Mouse (Mus musculus): ENCODE measurements around the gene Rnf115. TPM values are rescaled to one million over a fixed set of nuclear protein-coding genes. Genes with fewer than 3 reads are reported as not detected.

Rnf115 gene
- polyA plus RNA-seq, 1 experiment from 2014 or later: 27.3 TPM

- Histone ChIP-seq H3K4me3 (ENCODE audit: low read depth, low read length) (no peak overlapping the region), H3K9ac (ENCODE audit: low read length) (no peak overlapping the region), H3K9me3 (ENCODE audit: control insufficient read depth, low read length) (no peaks in the 10 kb centered on the region), H3K36me3 (ENCODE audit: control insufficient read depth, insufficient read depth, low read length) (no peaks in the 10 kb centered on the region), H3K4me2 (replicated peaks; ENCODE audit: low read depth) (no peak overlapping the region), H3K27me3 (ENCODE audit: control insufficient read depth, insufficient read depth, low read length) (no peaks in the 10 kb centered on the region), H3K4me1 (replicated peaks; ENCODE audit: control insufficient read depth, insufficient read depth) (no peaks in the 10 kb centered on the region), H3K27ac (replicated peaks) (no peak overlapping the region)
- no peak for ATAC-seq (ENCODE audit: low FRiP score, low TSS enrichment)
- 74% methylated on average over 11 of the region's 11 CpGs for WGBS
- DNase-seq (ENCODE audit: low spot score): no peak
- TF ChIP-seq CTCF (IDR thresholded peaks at IDR 0.05; ENCODE audit: low read depth): no peak
- TF ChIP-seq EP300 (optimal IDR thresholded peaks at IDR 0.05): no peak
Measured at GRCm38 (mm10) chr3:96800254-96800653, 72.8 kb downstream of the Rnf115 start.

DNA sequence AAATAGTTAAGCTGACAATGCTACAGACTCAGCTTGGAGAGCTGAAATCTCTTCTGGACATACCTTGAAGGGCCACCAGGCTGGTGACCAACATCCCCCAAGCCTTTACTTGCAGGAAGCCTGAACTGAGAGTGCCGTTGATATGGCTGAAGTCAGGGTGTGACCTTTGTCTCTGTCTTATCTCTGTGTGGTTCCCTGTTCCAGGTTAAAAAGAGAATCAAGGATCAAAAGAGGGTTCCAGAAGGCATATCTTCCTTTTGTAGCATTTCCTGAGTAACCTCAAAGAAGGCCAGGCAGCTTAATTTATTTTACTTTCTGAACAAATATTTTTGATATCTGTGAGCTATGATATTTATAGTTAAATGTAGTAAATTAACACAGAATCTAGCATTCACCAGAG, 74.8 kb downstream of the Rnf115 start:
- no peaks in the 10 kb centered on the region for H3K4me1 ChIP-seq (replicated peaks; ENCODE audit: control insufficient read depth, insufficient read depth)
- ATAC-seq (ENCODE audit: low FRiP score, low TSS enrichment): no peak
- H3K4me2 ChIP-seq (replicated peaks; ENCODE audit: low read depth): no peak overlapping the region
- no peak for TF ChIP-seq CTCF (IDR thresholded peaks at IDR 0.05; ENCODE audit: low read depth)
- TF ChIP-seq EP300 (optimal IDR thresholded peaks at IDR 0.05): no peak
- no peak for DNase-seq (ENCODE audit: low spot score)
- H3K4me3 ChIP-seq (ENCODE audit: low read depth, low read length): no peak overlapping the region
- WGBS: 32% methylated on average over 1 of the region's 1 CpGs
- no peaks in the 10 kb centered on the region for H3K9me3 ChIP-seq (ENCODE audit: control insufficient read depth, low read length)
- H3K27me3 ChIP-seq (ENCODE audit: control insufficient read depth, insufficient read depth, low read length): no peaks in the 10 kb centered on the region
- H3K9ac ChIP-seq (ENCODE audit: low read length): no peak overlapping the region
- H3K36me3 ChIP-seq (ENCODE audit: control insufficient read depth, insufficient read depth, low read length): no peaks in the 10 kb centered on the region
- no peak overlapping the region for H3K27ac ChIP-seq (replicated peaks)

DNA sequence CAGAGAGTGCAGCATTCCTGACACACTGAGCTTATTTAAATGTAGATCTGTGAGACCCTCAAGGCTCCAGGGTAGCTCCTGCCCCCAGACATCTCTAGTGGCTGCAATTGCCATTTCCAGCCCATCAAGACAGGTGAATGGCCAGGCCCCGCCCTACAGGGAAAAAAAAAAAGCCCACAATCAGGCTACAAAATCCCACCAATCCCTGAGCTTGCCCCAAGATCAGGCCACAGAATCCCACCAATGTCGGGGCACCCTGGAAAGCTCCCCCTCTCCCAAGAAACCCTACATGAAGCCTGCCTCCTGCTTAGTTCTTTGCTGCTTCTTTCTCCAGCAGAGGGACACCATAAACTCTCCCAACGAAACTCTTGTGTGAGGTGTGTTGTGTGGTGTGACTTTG, 80.7 kb downstream of the Rnf115 start:
- ATAC-seq (ENCODE audit: low FRiP score, low TSS enrichment) (no peak), DNase-seq (ENCODE audit: low spot score) (no peak)
- Histone ChIP-seq H3K27ac (replicated peaks) (no peak overlapping the region), H3K36me3 (ENCODE audit: control insufficient read depth, insufficient read depth, low read length) (no peaks in the 10 kb centered on the region), H3K4me1 (replicated peaks; ENCODE audit: control insufficient read depth, insufficient read depth) (no peaks in the 10 kb centered on the region), H3K4me2 (replicated peaks; ENCODE audit: low read depth) (no peak overlapping the region), H3K27me3 (ENCODE audit: control insufficient read depth, insufficient read depth, low read length) (no peaks in the 10 kb centered on the region), H3K9ac (ENCODE audit: low read length) (no peak overlapping the region), H3K4me3 (ENCODE audit: low read depth, low read length) (no peak overlapping the region), H3K9me3 (ENCODE audit: control insufficient read depth, low read length) (no peaks in the 10 kb centered on the region)
- TF ChIP-seq EP300 (optimal IDR thresholded peaks at IDR 0.05): no peak
- no peak for TF ChIP-seq CTCF (IDR thresholded peaks at IDR 0.05; ENCODE audit: low read depth)
- WGBS: 80% methylated on average over 3 of the region's 3 CpGs

DNA sequence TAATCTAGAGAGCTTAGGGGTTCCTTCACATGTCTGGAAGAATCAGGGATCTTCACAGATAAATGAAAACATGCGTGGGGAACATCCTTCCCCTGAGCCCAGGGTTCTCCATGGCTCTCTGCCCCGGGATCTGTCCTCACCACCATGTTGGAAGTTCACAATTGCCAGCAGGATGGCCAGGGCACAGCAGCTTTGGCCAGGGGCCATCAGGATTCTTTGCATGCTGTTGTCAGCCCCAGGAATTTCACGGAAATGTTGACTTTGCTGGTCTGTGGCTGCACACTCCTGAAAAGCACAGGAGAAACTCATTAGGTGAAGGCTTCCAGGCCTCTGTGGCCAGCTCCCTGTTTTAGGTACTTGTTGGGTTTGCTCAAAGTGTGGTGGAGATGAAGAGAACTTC, 81.2 kb downstream of the Rnf115 start:
- TF ChIP-seq CTCF (IDR thresholded peaks at IDR 0.05; ENCODE audit: low read depth) (no peak), EP300 (optimal IDR thresholded peaks at IDR 0.05) (no peak)
- ATAC-seq (ENCODE audit: low FRiP score, low TSS enrichment) (no peak), DNase-seq (ENCODE audit: low spot score) (no peak)
- no peaks in the 10 kb centered on the region for H3K4me1 ChIP-seq (replicated peaks; ENCODE audit: control insufficient read depth, insufficient read depth)
- no peak overlapping the region for H3K4me3 ChIP-seq (ENCODE audit: low read depth, low read length)
- no peak overlapping the region for H3K27ac ChIP-seq (replicated peaks)
- H3K36me3 ChIP-seq (ENCODE audit: control insufficient read depth, insufficient read depth, low read length): no peaks in the 10 kb centered on the region
- 68% methylated on average over 3 of the region's 3 CpGs for WGBS
- no peaks in the 10 kb centered on the region for H3K9me3 ChIP-seq (ENCODE audit: control insufficient read depth, low read length)
- no peak overlapping the region for H3K4me2 ChIP-seq (replicated peaks; ENCODE audit: low read depth)
- H3K9ac ChIP-seq (ENCODE audit: low read length): no peak overlapping the region
- no peaks in the 10 kb centered on the region for H3K27me3 ChIP-seq (ENCODE audit: control insufficient read depth, insufficient read depth, low read length)

GRCm38 (mm10) chr3:96811232-96811631, 83.8 kb downstream of the Rnf115 start:
- Histone ChIP-seq H3K9ac (ENCODE audit: low read length) (no peak overlapping the region), H3K4me3 (ENCODE audit: low read depth, low read length) (no peak overlapping the region), H3K9me3 (ENCODE audit: control insufficient read depth, low read length) (no peaks in the 10 kb centered on the region), H3K36me3 (ENCODE audit: control insufficient read depth, insufficient read depth, low read length) (no peaks in the 10 kb centered on the region), H3K4me1 (replicated peaks; ENCODE audit: control insufficient read depth, insufficient read depth) (no peaks in the 10 kb centered on the region), H3K4me2 (replicated peaks; ENCODE audit: low read depth) (no peak overlapping the region), H3K27ac (replicated peaks) (no peak overlapping the region), H3K27me3 (ENCODE audit: control insufficient read depth, insufficient read depth, low read length) (no peaks in the 10 kb centered on the region)
- DNase-seq (ENCODE audit: low spot score): no peak
- no peak for ATAC-seq (ENCODE audit: low FRiP score, low TSS enrichment)
- TF ChIP-seq EP300 (optimal IDR thresholded peaks at IDR 0.05) (no peak), CTCF (IDR thresholded peaks at IDR 0.05; ENCODE audit: low read depth) (no peak)
- 84% methylated on average over 3 of the region's 3 CpGs for WGBS

DNA sequence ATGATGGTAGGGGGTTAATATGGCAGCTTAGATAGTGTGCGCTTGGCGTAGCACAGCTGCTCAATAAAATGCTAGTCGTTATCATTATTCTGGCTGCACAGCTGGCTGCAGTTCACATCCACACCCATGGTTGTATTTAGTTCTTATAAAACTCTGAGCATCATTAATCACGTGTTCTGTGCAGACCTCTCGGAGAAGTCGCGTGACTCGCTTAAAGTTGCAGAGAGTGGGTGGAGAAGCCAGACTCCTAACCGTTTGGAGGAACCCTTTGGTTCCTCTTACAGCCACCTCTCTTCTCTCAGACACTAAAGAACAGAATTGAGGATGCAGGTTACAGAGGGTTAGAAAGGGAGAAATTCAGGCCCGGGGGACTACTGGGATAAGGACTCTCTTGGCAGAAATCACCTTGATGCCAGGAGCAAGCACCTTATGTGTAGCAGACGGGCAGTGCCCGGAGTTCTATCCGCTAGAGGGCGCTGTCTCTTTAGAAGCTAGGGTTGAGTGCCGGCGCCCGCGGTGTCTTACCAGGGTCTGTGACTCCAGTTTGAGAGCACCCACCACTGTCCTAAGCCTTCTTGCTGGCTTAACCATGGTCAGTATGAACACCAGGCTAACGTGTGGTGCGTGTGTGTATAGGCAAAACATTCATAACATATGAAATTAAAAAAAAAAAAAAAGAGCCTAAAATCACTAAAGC, 85.1 kb downstream of the Rnf115 start:
- peak; percentile 49; the same call in 1 of the 2 replicates for ATAC-seq (ENCODE audit: low FRiP score, low TSS enrichment)
- Histone ChIP-seq H3K4me1 (replicated peaks; ENCODE audit: control insufficient read depth, insufficient read depth) (no peaks in the 10 kb centered on the region), H3K4me3 (ENCODE audit: low read depth, low read length) (no peak overlapping the region), H3K27me3 (ENCODE audit: control insufficient read depth, insufficient read depth, low read length) (no peaks in the 10 kb centered on the region), H3K36me3 (ENCODE audit: control insufficient read depth, insufficient read depth, low read length) (no peaks in the 10 kb centered on the region), H3K27ac (replicated peaks) (no peak overlapping the region), H3K4me2 (replicated peaks; ENCODE audit: low read depth) (peak overlapping the region; percentile 39), H3K9me3 (ENCODE audit: control insufficient read depth, low read length) (no peaks in the 10 kb centered on the region), H3K9ac (ENCODE audit: low read length) (no peak overlapping the region)
- no peak for TF ChIP-seq EP300 (optimal IDR thresholded peaks at IDR 0.05)
- TF ChIP-seq CTCF (IDR thresholded peaks at IDR 0.05; ENCODE audit: low read depth): peak; percentile 79
- WGBS: 24% methylated on average over 20 of the region's 20 CpGs
- peak; percentile 84 for DNase-seq (ENCODE audit: low spot score)

All from stomach, postnatal 0 days (tissue).